Mouse (Mus musculus): ENCODE measurements around the gene Nmrk2.

Nmrk2 gene

GRCm38 (mm10) chr10:81161602-81162317 lies 40.1 kb downstream of the Nmrk2 start:
- DNase-seq: no peak

- DNase-seq: no peak
Observed at GRCm38 (mm10) chr10:81154736-81155135, 47.1 kb downstream of the Nmrk2 start.

GRCm38 (mm10) chr10:81154313-81154712 lies 47.5 kb downstream of the Nmrk2 start:
- DNase-seq: no peak

- DNase-seq: no peak
Observed at GRCm38 (mm10) chr10:81152609-81153008, 49.2 kb downstream of the Nmrk2 start.

GRCm38 (mm10) chr10:81151261-81151660 lies 50.6 kb downstream of the Nmrk2 start:
- no peak for DNase-seq

All from cerebellum, adult 18-20 months (tissue).